Mouse (Mus musculus) kidney, adult 11 months (tissue): ENCODE data around the gene Tmem51.

Source experiments
- DNase-seq: peaks from one replicate; pipeline ENCODE4 v3.0.0; 2022

Gene Tmem51

DNA sequence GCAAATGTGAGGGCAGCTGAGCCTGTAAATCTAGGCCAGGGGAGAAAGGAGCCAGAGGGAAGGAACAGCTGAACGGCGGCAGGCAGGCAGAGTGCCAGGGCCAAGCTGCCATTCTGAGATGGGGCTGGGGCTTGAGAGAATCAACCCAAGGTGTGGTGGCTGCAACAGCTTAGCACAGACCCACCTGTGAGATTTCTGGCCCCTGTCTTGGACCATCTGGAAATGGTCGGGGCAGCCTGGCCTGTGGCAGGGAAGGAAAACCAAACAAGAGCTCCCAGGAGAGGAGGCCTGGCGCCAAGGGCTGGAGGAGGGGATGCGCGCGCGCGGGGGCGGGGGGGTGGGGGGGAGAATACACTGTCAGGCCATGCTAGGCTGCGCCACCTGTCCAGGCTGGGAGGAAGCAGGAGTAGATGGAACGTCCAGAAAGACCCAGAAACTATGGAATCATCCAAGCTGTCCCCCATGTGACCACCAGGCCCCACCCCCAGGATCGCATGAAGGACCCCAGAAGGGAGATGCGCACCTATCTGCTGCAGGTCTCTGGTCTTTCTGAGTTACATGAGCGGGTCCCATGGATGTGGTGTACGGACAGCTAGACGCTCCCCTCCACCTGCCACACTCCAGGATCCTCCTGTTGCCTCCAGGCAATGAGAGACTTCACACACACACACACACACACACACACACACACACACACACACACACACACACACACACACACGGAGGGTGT, 3.0 kb downstream of the Tmem51 start:
- peak; percentile 71 for DNase-seq

DNA sequence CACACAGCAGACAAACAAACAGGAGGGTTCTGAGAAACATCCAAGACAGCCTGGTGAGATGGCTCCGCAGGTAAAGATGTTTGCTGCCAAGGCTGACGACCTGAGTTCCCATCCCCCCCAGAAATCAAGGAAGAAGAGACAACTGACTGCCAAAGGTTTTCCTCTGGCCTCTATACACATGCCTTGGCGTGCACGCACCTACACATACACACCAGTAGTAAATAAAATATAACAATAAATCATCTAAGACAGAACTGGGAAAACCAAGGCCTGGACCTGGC, 3.7 kb downstream of the Tmem51 start:
- DNase-seq, result no peak

DNA sequence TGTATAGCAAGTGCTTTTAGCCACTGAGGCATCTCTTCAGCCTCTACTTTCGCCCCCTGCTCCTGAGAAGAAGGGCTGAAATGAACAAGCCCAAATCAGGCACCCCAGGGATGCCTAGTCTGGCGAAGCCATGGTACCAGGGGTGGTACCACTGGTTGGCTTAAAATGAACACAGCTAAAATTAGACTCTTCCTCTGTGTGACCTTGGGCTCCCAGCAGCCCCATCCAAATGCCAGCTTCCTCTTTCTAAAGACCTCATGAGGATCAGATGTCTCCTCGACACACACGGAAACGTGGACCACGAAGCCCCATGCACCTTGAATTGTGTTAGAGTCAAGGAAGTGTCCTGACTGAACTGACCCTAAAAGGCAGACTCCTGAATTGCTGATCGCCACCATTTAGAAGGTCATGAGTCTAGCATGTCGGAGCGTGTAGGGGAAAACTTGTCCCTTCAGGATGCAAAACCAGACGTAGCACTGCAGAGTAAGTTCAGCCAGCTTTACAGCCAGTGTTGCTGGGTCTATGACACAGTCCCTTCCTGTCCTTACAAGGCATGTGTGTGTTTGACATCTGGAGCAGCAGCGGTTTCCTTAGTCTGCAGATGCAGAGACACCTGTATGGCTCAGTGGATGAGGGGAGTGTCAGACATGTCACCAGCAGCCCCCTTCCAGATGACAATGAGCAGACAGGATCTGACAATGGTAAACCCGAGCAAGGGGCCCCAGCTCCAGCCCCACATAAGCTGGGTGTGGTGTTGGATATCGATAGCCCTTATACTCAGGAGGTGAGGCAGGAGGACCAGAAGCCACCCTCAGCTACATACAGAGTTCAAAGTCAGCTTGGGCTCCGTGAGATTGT, 4.2 kb downstream of the Tmem51 start:
- no peak for DNase-seq

DNA sequence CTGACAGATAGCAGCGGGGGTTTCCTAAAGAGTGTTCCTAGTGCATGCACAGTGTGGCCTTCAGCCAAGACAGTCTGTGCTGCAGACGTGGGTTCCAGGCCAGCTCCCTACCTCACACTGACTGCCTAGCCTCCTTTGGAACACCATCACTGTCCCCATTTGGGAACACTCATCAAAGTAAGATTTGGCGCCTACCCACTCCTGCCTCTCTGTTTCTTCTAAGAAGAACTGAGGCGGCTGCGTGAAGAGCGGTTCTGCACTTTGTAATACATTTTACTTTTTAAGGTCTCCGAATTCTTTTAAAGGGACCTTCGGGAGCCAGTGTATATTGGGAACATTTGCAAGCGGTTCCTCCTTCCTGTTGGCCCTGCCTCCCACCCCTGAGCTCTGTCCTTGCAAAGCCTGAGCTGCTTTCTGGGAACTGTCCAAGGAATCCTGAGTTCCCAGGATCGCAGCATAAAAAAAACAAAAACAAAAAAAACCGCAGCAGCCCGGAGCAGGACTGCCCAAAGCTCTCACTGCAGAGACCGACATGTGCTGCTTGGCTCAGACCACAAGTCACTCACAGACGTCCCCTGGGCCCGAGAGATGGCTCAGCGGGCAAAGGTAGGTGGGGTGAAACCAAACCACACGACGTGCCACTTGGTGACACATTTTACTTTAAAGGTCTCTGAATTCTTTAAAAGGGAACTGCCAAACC, 6.4 kb downstream of the Tmem51 start:
- DNase-seq, result peak; percentile 65

DNA sequence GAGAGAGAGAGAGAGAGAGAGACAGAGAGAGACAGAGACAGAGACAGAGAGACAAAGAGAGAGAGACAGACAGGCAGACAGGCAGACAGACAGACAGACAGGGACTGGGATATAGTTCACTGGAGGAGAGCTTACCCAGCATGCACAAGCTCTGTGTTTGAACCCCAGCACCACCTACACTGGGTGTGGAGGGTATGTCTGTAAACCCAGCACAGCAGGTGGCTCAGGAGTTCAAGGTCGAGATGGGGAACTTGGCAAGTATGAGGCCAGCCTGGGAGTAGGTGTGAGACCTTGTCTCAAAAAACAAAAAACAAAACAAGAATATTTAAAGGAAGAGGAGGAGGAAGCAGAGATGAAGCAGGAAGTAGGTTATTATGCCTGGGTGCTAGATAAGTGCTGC, 7.2 kb downstream of the Tmem51 start:
- DNase-seq, result no peak

DNA sequence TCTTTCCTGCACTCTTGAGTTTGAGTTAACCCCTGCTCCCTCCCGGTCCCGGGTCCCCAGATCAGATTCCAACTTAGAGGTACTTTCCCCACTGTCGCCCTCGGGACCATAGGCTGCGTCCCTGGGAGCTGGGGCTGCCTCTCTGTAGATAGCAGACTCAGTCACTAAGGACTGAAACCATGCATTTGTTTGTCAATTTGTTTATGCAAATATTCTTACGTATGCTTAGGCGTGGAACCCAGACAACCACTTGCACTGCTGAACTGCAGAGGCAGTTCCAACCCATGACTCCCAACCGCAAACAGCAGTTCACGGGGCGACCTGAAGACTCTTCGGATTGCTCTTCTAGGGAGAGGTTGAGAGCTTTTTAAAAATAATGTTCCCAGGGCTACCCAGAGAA, 8.2 kb downstream of the Tmem51 start:
- DNase-seq, result no peak

DNA sequence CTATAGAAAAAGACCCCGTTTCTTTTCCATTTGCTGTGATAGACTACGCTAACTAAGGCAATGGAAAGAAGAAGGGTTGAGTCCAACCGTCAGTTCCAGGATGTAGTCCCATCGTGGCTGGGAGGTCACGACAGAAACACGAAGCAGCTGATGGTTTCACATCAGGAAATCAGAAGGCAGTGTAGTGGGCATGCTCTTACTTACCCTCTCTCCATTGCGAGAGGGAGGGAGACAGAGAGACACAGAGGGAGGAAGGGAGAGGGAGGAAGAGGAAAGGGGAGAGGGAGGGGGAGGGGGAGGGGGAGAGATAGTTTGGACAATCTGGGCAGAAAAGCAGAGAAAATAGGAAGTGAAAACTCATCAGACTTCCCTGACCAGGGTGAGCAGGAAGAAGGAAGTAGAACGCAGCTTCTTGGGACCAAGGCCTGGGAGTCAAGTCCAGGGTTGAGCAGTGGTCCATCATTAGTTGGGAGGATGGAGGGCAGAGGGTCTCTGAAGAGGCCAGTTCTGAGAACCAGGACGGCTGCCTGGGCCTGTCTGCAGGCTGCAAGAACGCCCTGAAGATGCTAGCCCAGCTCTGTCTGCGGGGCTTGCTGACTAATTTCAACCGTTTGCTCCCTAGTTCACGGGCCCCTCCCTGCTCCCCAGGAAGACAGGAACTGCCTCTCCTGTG, 9.9 kb downstream of the Tmem51 start:
- no peak for DNase-seq

DNA sequence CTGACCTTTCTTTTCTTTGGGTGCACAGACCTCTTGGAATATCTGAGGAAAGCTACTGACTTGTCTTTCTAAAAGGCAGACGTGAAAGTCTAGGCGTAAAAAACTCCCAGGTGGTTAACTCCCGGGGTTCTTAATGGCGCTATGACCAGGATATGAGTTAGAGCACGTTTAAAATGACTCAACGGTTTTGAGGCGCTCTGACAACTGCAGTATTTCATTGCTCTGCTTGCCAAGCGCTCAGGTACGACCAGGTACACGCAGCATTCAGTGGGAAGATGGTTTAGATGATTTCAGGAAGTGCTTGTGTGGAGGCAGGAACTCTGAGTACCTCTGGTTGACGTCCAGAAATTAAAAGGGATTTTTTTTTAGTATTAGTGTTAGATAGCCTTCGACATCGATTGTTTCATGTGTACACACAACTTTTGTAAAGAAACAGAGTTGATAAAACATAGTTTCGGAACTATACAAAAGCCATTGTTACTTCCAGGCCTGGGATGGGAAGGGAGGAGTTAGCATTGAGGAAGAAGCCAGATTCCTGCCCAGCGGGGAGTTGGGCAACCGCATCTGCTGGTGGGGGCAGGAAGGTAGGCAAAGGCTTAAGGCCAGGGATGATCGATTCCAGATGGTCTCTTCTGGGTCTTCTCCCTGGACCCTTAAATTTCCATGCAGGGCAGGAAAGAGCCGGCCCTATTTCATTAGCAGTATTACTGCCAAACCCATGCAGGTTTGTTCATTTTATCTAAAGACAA, 12.7 kb downstream of the Tmem51 start:
- peak; percentile 18 for DNase-seq

DNA sequence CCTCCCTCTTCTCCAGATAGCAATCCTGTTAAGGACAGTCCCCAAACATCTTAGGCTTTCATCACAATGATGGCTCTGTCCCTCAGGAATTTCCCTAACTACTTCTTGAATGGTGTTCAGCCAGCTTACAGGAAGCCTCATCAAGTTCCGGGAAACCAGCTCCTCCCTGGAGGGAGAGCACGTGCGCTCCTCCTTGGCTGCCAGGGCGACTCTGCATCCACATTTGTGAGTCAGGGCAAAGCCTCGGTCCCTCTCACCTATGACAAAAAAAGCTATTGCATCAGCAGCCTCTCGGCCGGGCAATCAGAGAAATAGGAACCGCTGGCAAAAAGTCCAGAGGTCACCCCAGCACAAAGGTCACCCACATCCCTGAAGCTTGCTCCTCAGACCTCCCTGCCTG, 13.3 kb downstream of the Tmem51 start:
- peak; percentile 86 for DNase-seq

DNA sequence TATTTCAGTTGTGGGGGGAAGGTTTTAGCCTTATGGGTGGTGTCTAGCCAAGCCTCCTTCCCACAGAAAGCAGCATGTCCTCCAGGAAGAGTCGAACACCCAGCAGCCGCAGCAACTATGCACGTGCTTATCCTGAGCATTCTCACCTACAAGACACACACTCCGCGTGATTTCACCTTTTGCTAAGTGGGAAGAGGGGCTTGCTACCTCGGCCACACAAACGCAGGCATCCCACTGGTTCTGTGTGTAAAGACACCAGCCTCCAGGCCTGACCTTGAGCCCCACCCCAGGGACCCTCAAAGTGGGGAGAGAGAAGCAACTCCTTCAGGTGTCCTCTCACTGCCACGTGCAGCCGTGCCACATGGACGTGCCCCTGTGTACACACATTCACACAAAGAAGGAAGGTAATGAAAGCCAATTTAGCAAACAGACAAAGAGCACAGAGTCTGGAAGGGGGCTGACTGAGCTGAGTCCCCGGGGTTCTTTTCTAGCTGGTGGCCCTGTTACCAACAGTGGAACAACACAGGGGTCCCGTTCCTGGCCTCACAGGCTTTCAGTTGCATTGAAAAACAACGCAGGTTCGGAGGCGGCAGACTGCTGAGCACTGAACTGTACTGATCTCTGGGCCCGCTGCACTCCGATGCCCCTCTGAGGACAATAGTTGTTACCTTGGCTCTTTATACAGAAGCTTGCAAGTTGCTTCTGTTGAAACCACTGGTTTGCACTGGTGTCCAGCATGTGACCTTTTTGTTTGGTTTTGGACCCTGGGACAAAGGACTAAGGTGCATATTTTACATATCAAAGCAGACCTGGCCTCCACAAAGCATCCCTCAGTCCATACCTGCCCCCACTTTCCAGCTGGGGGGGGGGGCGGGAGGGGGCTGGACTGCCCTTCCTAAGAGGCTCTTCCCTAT, 14.9 kb downstream of the Tmem51 start:
- no peak for DNase-seq

DNA sequence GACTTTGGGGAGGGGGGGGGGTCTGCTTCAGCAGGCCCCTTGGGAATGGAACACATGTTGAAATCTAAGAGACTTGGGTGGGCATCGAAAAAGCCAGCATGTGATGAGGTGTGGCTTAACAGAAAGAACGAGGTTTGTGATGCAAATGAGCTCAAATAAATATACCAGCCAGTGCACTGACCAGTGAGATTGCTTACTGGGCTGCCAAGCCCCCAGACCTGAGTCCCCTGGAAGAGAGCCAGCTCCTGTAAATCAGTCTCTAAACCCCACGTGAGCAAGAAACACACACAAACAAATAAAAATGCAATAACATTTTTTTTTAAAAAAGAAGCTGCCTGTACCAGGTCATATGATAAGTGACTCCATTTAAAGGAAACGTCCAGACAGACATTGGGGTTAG, 17.5 kb downstream of the Tmem51 start:
- DNase-seq, result peak; percentile 60

DNA sequence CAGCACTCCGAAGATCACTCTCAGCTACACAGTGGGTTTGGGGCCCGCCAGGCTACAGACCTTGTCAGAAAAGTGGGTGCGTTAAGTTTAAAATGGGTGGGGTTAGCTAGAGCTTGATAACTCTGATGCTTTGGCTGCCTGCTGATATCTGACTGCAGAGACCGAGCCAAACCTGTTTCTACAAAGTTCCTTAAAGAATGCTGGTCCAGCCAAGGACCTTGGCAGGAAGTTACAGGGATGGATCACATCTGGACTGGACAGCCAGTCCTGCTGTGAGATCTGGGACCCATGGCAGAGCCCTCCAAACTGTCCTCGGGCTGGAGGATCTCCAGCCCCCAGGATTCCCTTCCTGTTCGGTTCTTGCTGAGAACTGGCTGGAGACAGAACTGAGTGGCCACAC, 18.3 kb downstream of the Tmem51 start:
- DNase-seq, result no peak

DNA sequence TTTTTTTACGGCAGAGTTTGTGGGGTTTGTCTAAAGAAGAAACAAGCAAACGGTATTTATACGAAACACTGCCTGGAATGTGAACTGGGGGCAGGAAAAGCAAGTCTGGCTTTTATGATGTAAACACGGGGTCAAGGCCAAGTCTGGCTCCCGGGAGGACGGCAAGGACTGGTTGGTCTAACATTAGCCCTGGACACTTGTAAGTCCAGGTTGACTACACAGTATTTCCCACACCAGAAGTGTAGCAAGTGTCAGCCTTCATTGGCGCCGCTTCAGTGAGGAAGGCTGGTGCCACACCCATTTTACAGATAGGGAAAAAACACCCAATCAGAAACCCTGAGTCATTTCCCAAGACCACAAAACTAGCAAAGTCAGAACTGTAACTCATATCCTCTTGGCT, 18.8 kb downstream of the Tmem51 start:
- DNase-seq, result peak; percentile 80

DNA sequence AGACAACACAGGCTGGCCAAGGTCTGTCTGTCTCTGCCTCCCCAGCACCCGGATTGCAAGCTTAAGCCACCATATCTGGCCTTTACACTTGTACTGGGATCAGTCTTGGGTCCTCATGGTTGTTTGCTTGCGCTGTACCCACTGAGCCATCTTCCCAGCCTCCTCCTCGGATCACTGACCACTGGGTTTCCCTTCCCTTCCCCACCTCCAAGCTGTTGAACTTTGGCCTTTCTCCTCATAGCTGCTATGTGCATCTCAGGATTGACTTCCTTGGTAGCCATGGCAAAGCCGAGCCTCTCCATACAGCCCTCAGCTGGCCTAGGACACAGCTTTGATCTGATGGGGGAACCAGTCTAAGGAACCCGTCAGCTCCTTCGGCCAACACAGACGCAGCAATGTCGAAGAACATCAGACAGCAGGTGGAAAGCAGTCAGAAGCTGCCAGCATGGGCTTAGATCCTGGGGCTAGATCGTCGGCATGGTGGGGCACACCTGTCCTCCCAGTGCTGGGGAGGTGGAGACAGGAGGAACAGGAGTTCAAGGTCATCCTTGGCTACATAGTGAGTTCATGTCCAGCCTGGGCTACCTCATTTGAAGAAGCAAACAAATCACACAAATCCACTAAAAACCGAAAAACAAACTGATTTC, 19.4 kb downstream of the Tmem51 start:
- peak; percentile 62 for DNase-seq

DNA sequence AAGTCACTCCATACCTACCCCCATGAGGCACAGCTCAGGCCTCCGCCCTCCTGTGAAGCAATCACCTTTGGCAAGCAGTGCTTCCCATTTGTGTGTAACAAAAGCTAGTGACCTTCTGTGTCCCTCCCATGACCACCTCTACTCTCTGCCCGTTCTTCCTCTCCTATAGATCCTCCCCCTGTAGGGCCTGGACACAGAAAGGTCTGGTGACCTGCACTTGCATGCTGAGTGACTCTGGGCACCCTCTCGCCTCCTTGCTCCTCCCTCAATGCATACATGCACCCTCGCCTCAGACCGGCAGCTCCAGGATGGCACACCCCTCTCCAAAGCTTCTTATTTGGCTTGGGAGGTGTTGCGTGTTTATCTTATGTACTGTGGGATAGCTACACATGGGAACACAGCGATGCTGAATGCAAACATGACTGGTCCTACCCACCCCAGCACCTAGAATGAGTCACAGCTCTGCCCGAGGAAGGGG, 21.0 kb downstream of the Tmem51 start:
- DNase-seq, result no peak

DNA sequence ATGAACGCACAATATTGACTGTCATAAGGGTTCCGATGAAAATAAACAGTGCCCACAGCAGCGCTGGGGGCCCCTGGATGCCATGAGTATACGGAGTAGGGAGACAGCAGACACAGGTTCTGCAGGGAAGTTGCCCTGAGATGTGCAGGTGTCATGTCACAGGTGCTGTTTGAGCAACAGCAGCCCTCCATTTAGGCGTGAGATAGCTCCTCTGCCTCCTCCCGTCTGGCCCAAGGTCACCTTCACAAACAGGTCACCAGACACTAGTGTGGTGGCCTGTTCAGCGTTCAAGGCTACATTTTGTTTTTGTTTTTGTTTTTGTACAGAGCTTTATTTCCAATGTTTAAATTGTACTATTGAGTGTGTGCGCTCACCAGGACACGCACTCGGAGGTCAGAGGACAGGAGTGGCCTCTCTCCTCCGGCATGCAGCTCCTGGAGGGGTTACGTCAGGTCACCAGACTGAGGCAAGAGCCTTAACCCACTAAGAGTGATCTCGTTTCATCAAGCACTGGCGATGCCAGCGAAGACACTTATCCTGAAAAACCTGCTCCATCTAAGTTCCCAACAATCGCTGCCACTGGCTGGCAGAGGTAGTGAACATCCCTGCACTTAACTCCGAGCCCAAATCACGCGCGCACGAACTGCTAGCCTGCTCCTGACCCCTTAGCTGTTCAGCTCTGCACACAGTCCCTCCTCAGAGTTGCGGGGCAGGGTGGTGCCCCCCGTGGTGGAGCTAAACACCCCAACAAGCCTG, 22.4 kb downstream of the Tmem51 start:
- DNase-seq, result no peak

DNA sequence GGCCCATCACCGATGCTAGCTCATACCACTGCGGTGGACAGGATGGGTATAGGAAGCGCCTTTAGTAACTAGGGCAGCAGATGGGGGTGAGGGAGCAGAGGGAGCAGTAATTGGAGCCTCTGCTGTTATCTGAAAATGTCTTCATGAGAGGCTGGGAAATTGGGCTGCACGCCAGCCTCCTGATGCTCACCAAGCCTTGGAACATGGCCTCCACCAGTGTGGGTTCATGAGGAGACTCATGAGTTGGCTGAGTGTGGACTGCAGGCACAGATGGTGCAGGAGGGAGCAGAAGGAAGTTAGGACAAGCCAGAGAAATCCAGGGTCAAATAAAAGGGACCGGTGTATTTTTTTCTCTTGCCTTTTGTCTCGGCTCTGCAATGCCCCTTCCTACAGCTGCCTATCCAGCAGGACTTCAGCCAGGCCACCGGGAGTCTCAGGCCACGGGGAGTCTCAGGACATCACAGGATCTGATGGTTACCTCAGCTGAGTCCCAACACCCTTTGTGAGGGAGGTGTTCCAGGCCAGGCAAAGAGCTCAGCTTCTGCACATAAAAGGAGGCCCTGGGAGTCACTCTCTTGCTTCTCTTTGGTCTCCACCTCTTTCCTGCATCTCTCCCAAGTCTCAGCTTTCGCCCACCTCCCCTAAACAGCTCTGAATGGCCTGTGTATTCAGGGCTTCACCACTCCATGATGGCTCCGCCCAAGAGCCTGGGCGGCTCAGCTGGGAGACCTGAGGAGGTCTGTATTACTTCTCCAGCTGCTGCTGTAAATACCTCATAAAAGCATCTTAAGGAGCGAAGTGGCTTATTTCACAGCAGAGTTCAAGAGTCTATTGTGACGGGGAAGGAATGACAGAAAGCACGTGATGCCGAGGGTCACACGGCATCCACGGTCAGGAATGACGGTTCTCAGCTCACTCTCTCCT, 23.4 kb downstream of the Tmem51 start:
- DNase-seq, result no peak

DNA sequence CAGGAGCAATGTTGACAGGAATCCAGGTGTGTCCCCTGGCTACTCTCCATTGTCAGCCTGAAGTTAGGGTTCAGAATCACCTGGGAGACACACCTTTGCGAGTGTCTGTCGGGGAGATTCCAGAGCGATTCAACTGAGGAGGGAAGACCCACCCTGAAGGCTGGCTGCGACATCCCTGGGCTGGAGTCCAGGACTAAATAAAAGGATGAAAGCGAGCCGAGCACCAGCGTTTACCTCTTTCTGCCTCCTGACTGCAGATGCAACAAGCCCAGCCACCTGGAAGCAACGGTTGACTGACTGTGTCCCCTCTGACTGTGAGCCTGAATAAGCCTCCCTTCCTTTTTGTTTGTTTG, 24.3 kb downstream of the Tmem51 start:
- no peak for DNase-seq
